Mouse (Mus musculus): ENCODE measurements at regions not wholly inside any gene's neighbourhood (a gene's known extent, or its start where the extent isn't known, plus 50 kb on each side); places are given as distances from the start of the nearest gene placed in this dataset.
A peak's percentile ranks its signal among the peaks of the same experiment; 100 is the strongest.

- no peaks in the 10 kb centered on the region for H3K9me3 ChIP-seq (ENCODE audit: control insufficient read depth, low read length)
- H3K9ac ChIP-seq (ENCODE audit: low read length) = no peak overlapping the region
- no peaks in the 10 kb centered on the region for H3K27me3 ChIP-seq (ENCODE audit: control insufficient read depth, insufficient read depth, low read length)
- WGBS = 32% methylated on average over 7 of the region's 7 CpGs
- no peak overlapping the region for H3K4me2 ChIP-seq (ENCODE audit: low read depth, low read length, severe bottlenecking)
- H3K27ac ChIP-seq (ENCODE audit: low read depth, low read length) = no peak overlapping the region
- DNase-seq (ENCODE audit: low spot score) (no peak), ATAC-seq (replicated peaks; ENCODE audit: low FRiP score) (no peak)
- H3K4me3 ChIP-seq (ENCODE audit: low read depth, low read length) = no peak overlapping the region
- 0 out of 2 replicates have a peak, but pooled peaks cover 2% of the 10 kb centered on the region for H3K4me1 ChIP-seq (replicated peaks; ENCODE audit: control insufficient read depth, insufficient read depth, low read length)
- H3K36me3 ChIP-seq (ENCODE audit: control insufficient read depth, insufficient read depth, low read length) = no peaks in the 10 kb centered on the region
These were observed 157.8 kb upstream of the Nabp1 start for GRCm38 (mm10) chr1:51635881-51636515.

GRCm38 (mm10) chr1:51633795-51634194 is 155.6 kb upstream of the Nabp1 start:
- Histone ChIP-seq H3K36me3 (ENCODE audit: control insufficient read depth, insufficient read depth, low read length) (no peaks in the 10 kb centered on the region), H3K27ac (ENCODE audit: low read depth, low read length) (no peak overlapping the region), H3K27me3 (ENCODE audit: control insufficient read depth, insufficient read depth, low read length) (no peaks in the 10 kb centered on the region), H3K4me3 (ENCODE audit: low read depth, low read length) (no peak overlapping the region), H3K4me1 (replicated peaks; ENCODE audit: control insufficient read depth, insufficient read depth, low read length) (0 out of 2 replicates have a peak, but pooled peaks cover 2% of the 10 kb centered on the region), H3K4me2 (ENCODE audit: low read depth, low read length, severe bottlenecking) (no peak overlapping the region), H3K9me3 (ENCODE audit: control insufficient read depth, low read length) (no peaks in the 10 kb centered on the region), H3K9ac (ENCODE audit: low read length) (no peak overlapping the region)
- DNase-seq (ENCODE audit: low spot score) = no peak
- 74% methylated on average over 5 of the region's 5 CpGs for WGBS
- 0 out of 2 replicates have a peak, but pooled peaks have one; percentile 36 for ATAC-seq (replicated peaks; ENCODE audit: low FRiP score)

GRCm38 (mm10) chr1:51632851-51633250 is 154.6 kb upstream of the Nabp1 start:
- Histone ChIP-seq H3K4me3 (ENCODE audit: low read depth, low read length) (no peak overlapping the region), H3K9me3 (ENCODE audit: control insufficient read depth, low read length) (no peaks in the 10 kb centered on the region), H3K4me1 (replicated peaks; ENCODE audit: control insufficient read depth, insufficient read depth, low read length) (0 out of 2 replicates have a peak, but pooled peaks cover 2% of the 10 kb centered on the region), H3K27ac (ENCODE audit: low read depth, low read length) (no peak overlapping the region), H3K27me3 (ENCODE audit: control insufficient read depth, insufficient read depth, low read length) (no peaks in the 10 kb centered on the region), H3K4me2 (ENCODE audit: low read depth, low read length, severe bottlenecking) (no peak overlapping the region), H3K9ac (ENCODE audit: low read length) (no peak overlapping the region), H3K36me3 (ENCODE audit: control insufficient read depth, insufficient read depth, low read length) (no peaks in the 10 kb centered on the region)
- DNase-seq (ENCODE audit: low spot score) = no peak
- no peak for ATAC-seq (replicated peaks; ENCODE audit: low FRiP score)
- WGBS = 80% methylated on average over 4 of the region's 4 CpGs

DNA sequence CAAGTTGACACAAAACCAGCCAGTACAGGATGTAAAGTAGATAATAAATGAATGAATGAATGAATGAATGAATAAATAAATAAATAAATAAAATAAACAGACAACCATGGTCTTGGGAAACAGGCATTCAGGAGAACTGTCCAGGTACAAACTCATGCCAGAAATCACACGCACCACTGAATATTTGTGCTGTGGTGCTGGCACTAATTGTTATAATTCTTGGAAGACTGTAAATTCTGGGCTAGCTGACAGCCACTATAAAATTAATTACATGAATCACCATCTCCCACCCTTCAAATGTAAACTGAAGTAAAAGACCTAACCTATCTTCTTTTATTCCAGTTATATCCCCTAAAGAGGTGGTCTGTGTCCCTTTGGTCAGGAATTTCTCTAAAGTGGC is 151.6 kb upstream of the Nabp1 start:
- 96% methylated on average over 1 of the region's 1 CpGs for WGBS
- Histone ChIP-seq H3K4me1 (replicated peaks; ENCODE audit: control insufficient read depth, insufficient read depth, low read length) (no peaks in the 10 kb centered on the region), H3K9me3 (ENCODE audit: control insufficient read depth, low read length) (no peaks in the 10 kb centered on the region), H3K36me3 (ENCODE audit: control insufficient read depth, insufficient read depth, low read length) (no peaks in the 10 kb centered on the region), H3K4me3 (ENCODE audit: low read depth, low read length) (no peak overlapping the region), H3K27me3 (ENCODE audit: control insufficient read depth, insufficient read depth, low read length) (no peaks in the 10 kb centered on the region), H3K9ac (ENCODE audit: low read length) (no peak overlapping the region), H3K4me2 (ENCODE audit: low read depth, low read length, severe bottlenecking) (no peak overlapping the region), H3K27ac (ENCODE audit: low read depth, low read length) (no peak overlapping the region)
- ATAC-seq (replicated peaks; ENCODE audit: low FRiP score) (no peak), DNase-seq (ENCODE audit: low spot score) (no peak)

DNA sequence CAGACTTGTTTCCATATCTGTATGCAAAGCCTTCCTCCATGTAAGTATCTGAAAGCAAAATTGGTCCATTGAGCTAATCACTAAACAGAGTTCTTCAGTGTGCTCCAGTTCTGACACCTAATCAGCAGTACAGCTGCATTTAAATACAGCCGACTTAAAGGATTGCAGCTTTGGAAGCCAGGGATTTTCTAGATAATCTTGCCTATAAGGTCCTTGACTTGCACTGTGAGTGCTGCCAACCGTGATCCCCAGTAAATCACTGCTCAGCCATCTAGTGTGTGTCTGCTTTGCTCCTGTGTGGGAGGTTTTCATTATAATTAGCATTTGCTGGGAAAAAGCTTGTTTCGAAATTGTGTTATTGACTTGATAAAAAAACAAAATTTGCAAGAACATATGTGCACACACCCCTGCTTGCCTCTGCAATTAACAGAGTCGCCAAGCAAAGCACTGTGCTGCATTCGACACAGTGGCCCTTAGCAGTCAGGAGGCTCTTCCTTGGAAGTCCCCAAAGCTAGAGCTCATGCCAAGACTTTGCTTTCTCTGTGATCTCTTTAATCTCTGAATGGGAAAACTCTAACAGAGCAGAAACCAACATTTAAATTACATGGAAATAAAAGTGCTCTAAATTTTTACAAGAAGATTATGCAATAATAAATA is 150.0 kb upstream of the Nabp1 start:
- Histone ChIP-seq H3K4me2 (ENCODE audit: low read depth, low read length, severe bottlenecking) (no peak overlapping the region), H3K9me3 (ENCODE audit: control insufficient read depth, low read length) (no peaks in the 10 kb centered on the region), H3K9ac (ENCODE audit: low read length) (no peak overlapping the region), H3K27ac (ENCODE audit: low read depth, low read length) (no peak overlapping the region), H3K4me3 (ENCODE audit: low read depth, low read length) (no peak overlapping the region), H3K4me1 (replicated peaks; ENCODE audit: control insufficient read depth, insufficient read depth, low read length) (no peaks in the 10 kb centered on the region; the same call in 1 of the 2 replicates), H3K27me3 (ENCODE audit: control insufficient read depth, insufficient read depth, low read length) (no peaks in the 10 kb centered on the region), H3K36me3 (ENCODE audit: control insufficient read depth, insufficient read depth, low read length) (no peaks in the 10 kb centered on the region)
- DNase-seq (ENCODE audit: low spot score) (no peak), ATAC-seq (replicated peaks; ENCODE audit: low FRiP score) (no peak)
- WGBS = 54% methylated on average over 5 of the region's 5 CpGs

DNA sequence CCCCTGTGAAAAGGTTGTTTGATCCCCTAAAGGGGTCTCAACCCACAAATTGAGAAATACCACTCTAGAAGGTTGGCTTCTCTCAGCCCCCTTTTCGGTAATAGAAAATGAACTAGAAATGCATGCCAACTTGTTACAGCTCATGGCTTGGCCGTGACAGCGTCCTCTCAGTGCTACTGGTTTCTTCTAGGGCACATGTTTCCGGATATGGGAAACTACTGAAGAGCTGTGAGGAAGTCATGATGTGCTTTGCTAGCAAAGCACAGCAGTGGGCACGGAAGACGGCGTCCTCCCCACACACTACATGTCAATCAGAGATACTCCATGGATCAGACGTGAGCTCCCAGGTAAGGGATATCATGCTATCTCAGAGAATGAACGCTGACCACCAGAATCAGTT is 148.1 kb upstream of the Nabp1 start:
- H3K4me2 ChIP-seq (ENCODE audit: low read depth, low read length, severe bottlenecking) = no peak overlapping the region
- DNase-seq (ENCODE audit: low spot score) = no peak
- no peak overlapping the region for H3K27ac ChIP-seq (ENCODE audit: low read depth, low read length)
- H3K4me3 ChIP-seq (ENCODE audit: low read depth, low read length) = no peak overlapping the region
- H3K27me3 ChIP-seq (ENCODE audit: control insufficient read depth, insufficient read depth, low read length) = no peaks in the 10 kb centered on the region
- H3K9ac ChIP-seq (ENCODE audit: low read length) = no peak overlapping the region
- WGBS = 94% methylated on average over 9 of the region's 9 CpGs
- no peaks in the 10 kb centered on the region; the same call in 1 of the 2 replicates for H3K4me1 ChIP-seq (replicated peaks; ENCODE audit: control insufficient read depth, insufficient read depth, low read length)
- H3K36me3 ChIP-seq (ENCODE audit: control insufficient read depth, insufficient read depth, low read length) = no peaks in the 10 kb centered on the region
- H3K9me3 ChIP-seq (ENCODE audit: control insufficient read depth, low read length) = no peaks in the 10 kb centered on the region
- no peak for ATAC-seq (replicated peaks; ENCODE audit: low FRiP score)

DNA sequence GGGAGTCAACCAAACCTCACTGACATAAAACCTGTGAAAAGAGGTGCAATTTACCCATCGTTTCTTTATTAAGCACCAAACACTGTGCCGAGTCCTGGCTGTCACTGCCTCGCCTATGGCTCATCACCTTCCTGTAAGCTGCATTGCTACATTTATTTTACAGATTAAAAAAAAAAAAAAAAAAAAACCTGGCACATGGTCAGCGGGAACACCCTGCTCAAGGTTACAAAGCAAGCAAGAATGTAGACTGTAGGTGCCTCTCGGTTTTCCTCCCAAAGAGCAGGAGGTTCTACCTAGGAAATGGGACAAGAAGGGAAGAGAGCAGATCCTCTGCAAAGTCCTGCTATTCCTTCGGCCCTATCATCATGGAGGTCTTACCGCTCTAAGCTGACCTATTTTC is 146.9 kb upstream of the Nabp1 start:
- Histone ChIP-seq H3K27me3 (ENCODE audit: control insufficient read depth, insufficient read depth, low read length) (no peaks in the 10 kb centered on the region), H3K9me3 (ENCODE audit: control insufficient read depth, low read length) (no peaks in the 10 kb centered on the region), H3K4me1 (replicated peaks; ENCODE audit: control insufficient read depth, insufficient read depth, low read length) (no peaks in the 10 kb centered on the region; the same call in 1 of the 2 replicates), H3K9ac (ENCODE audit: low read length) (no peak overlapping the region), H3K4me2 (ENCODE audit: low read depth, low read length, severe bottlenecking) (no peak overlapping the region), H3K36me3 (ENCODE audit: control insufficient read depth, insufficient read depth, low read length) (no peaks in the 10 kb centered on the region), H3K4me3 (ENCODE audit: low read depth, low read length) (no peak overlapping the region), H3K27ac (ENCODE audit: low read depth, low read length) (no peak overlapping the region)
- DNase-seq (ENCODE audit: low spot score) (no peak), ATAC-seq (replicated peaks; ENCODE audit: low FRiP score) (no peak)
- 92% methylated on average over 7 of the region's 7 CpGs for WGBS

- H3K27me3 ChIP-seq (ENCODE audit: control insufficient read depth, insufficient read depth, low read length) = no peaks in the 10 kb centered on the region
- H3K4me1 ChIP-seq (replicated peaks; ENCODE audit: control insufficient read depth, insufficient read depth, low read length) = no peaks in the 10 kb centered on the region; the same call in 1 of the 2 replicates
- H3K9ac ChIP-seq (ENCODE audit: low read length) = no peak overlapping the region
- WGBS = 91% methylated on average over 2 of the region's 2 CpGs
- no peaks in the 10 kb centered on the region for H3K9me3 ChIP-seq (ENCODE audit: control insufficient read depth, low read length)
- no peak for DNase-seq (ENCODE audit: low spot score)
- H3K4me3 ChIP-seq (ENCODE audit: low read depth, low read length) = no peak overlapping the region
- H3K4me2 ChIP-seq (ENCODE audit: low read depth, low read length, severe bottlenecking) = no peak overlapping the region
- no peaks in the 10 kb centered on the region for H3K36me3 ChIP-seq (ENCODE audit: control insufficient read depth, insufficient read depth, low read length)
- no peak overlapping the region for H3K27ac ChIP-seq (ENCODE audit: low read depth, low read length)
- no peak for ATAC-seq (replicated peaks; ENCODE audit: low FRiP score)
These were observed 146.3 kb upstream of the Nabp1 start for GRCm38 (mm10) chr1:51624551-51624950.

DNA sequence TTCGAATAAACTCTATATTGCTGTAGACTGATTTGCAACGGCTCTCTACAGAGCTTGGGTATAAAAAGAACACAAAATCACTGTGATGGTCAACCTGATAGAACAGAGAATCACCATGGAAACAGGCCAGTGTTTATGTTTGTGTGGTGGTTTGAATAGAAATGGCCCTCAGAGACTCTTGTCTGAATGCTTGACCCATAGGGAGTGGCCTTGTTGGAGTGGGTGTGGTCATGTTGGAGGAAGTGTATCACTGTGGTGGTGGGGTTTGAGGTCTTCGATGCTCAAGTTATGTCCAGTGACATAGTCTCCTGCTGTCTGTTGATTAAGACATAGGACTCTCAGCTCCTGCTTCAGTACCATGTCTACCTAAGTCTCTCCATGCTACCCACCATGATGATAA is 144.8 kb upstream of the Nabp1 start:
- no peaks in the 10 kb centered on the region for H3K36me3 ChIP-seq (ENCODE audit: control insufficient read depth, insufficient read depth, low read length)
- DNase-seq (ENCODE audit: low spot score) = no peak
- no peak overlapping the region for H3K4me2 ChIP-seq (ENCODE audit: low read depth, low read length, severe bottlenecking)
- H3K27ac ChIP-seq (ENCODE audit: low read depth, low read length) = no peak overlapping the region
- no peak for ATAC-seq (replicated peaks; ENCODE audit: low FRiP score)
- WGBS = 72% methylated on average over 3 of the region's 3 CpGs
- no peaks in the 10 kb centered on the region for H3K9me3 ChIP-seq (ENCODE audit: control insufficient read depth, low read length)
- no peak overlapping the region for H3K4me3 ChIP-seq (ENCODE audit: low read depth, low read length)
- no peaks in the 10 kb centered on the region; the same call in 1 of the 2 replicates for H3K4me1 ChIP-seq (replicated peaks; ENCODE audit: control insufficient read depth, insufficient read depth, low read length)
- no peaks in the 10 kb centered on the region for H3K27me3 ChIP-seq (ENCODE audit: control insufficient read depth, insufficient read depth, low read length)
- no peak overlapping the region for H3K9ac ChIP-seq (ENCODE audit: low read length)
